Mouse (Mus musculus) kidney, postnatal 14 days (tissue): ENCODE measurements around the gene Acp7.

ENCODE experiments used
- DNase-seq: peaks from one replicate; pipeline ENCODE4 v3.0.0; 2022; ENCODE audit warnings: mixed read lengths

Acp7 gene

GRCm38 (mm10) chr7:28598951-28599350 is 32.2 kb downstream of the Acp7 start:
- DNase-seq = no peak

DNA sequence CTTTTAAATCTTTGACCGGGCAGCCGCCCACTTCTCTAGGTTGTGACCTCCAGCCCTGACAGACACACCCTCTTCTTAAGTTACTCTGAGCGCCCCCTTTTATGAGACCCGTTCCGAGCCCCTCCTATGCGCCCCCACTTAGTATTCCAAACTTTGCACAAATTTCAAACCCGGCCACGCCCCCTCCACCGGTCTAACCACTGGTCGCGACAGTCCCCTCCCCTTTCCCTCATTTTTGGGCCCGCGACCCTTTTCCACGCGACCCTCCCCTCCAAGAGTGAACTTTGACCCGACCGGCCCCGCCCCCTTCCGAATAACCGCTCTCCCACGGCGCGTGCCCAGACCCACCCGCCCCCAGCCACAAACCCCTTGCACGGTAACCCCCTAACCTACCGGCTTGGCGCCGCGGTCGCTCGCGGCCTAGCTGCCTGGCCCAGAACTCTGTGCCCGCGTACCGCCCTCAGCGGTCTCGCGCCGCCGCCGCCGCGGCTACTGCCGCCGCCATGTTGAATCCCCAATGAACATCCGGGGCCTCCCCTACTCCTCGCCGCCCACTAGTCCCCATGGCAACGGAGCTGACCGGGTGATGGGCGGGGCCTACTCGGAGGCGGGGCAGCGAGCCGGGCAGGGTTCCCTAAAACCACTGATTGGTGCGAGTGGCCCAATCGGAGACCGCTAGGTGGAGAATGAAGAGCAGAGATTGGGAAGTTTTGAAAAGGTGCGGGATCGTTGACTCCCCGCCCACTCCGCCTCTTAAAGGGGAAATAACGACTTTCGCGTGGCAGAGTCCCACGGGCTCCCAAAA is 33.3 kb downstream of the Acp7 start, which contains the start of the genes Samd4b and Pak4:
TSS of gene Samd4b (minus strand) at position 503 of the 805 bp plus-strand sequence.
TSS of gene Pak4 (minus strand) at position 544 of the 805 bp plus-strand sequence.
- DNase-seq = peak; percentile 100

- no peak for DNase-seq
Measured at GRCm38 (mm10) chr7:28597277-28597570, 33.9 kb downstream of the Acp7 start.

DNA sequence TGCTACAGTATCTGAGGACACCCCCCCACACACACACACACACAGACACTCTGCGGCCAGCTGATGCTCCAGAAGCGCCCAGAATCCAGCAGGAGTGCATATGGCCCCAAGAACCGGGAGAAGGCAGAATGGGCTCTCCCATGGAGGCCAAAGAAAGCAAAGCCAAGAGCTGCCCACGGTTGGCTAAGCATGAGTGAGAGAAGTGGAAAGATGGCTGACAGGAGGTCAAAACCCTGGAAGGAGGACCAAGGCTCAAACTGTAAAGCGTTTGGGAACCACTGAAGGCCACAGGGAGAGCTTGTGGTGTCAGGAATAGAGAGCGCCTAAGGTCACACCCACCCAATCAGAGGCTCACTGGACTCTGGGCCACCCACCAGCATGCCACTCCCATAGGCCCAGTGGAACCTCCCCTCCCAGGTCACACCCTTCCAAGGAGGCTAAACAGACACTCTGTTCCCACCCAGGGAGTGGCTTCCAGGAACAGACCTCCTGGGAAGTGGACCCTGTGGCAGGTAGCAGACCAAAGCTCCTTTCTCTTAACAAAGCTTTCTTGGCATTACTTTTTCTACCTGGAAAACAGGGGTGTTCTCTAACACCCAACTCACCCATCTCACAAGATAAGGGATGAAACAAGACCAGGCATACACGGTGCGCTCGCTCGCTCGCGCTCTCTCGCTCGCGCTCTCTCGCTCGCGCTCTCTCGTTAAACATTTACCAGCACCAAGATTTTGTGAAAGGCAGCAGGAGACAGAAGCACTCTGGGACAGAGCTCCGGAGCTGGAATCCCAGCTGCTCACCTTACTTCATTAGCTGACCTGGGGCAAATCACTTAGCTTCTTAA is 34.5 kb downstream of the Acp7 start:
- DNase-seq = peak; percentile 86

GRCm38 (mm10) chr7:28595751-28596435 is 35.2 kb downstream of the Acp7 start:
- no peak for DNase-seq

- peak; percentile 81 for DNase-seq
Measured at GRCm38 (mm10) chr7:28593206-28594111, 37.7 kb downstream of the Acp7 start.

GRCm38 (mm10) chr7:28591862-28592261 is 39.3 kb downstream of the Acp7 start:
- no peak for DNase-seq

DNA sequence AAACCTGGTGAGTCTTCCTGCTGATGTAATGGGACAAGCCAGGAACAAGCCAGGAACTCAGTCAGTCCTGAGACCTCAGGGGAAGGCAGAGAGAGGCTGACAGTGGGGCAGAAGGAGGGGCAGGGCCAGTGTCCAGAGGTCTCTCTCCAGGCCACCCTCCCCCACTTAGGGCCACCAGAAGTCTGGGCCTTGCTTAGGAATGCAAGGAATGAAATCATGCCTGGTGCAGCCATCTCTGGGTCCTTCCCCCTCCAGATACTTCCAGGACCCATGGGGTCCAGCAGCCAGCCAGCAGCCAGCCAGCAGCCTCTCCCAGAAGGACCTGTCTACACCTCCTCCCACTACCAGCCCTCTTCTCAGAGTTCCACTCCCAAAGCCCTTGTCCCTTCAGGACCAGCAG is 43.5 kb downstream of the Acp7 start:
- DNase-seq = peak; percentile 78

GRCm38 (mm10) chr7:28586663-28587411 is 44.3 kb downstream of the Acp7 start:
- peak; percentile 65 for DNase-seq

DNA sequence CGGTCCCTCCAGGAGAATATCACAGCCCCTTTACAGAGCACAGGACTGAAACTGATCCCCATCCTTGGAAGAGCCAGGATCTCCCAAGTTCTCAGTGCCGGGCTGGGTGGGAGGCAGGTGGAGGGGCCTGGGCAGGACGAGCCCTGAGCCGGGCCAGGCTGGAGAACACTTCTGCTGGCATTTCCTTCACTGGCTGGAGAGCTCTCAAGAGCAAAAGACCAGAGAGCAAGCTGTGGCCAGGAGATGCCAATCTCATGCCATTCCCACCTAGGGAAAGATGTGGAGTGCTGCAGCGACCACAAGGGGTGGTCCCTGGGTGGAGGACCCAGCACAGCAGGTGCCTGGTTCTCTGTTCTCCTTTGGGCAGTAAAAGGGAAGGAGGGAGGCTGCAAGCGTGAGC is 46.1 kb downstream of the Acp7 start:
- no peak for DNase-seq

GRCm38 (mm10) chr7:28584468-28584867 is 46.7 kb downstream of the Acp7 start:
- no peak for DNase-seq

GRCm38 (mm10) chr7:28583570-28584344 is 47.4 kb downstream of the Acp7 start:
- DNase-seq = no peak

DNA sequence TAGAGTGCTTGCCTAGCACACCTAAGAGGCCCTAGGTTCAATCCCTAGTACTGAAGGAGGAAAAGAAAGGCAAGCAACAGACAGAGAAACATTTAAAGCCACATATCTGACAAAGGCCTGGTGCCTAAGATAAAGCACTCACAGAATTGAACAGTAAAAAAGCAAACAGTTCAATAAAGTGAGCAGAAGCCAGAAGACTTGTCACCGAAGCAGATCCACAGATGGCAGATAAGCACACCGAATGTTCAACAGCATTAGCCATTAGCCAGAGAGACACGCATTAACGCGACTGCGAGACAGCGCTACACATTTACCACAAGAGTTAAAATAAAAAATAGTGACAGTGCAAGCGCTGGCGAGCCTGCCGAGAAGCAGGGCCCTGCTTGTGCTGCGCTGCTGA is 48.3 kb downstream of the Acp7 start:
- no peak for DNase-seq

DNA sequence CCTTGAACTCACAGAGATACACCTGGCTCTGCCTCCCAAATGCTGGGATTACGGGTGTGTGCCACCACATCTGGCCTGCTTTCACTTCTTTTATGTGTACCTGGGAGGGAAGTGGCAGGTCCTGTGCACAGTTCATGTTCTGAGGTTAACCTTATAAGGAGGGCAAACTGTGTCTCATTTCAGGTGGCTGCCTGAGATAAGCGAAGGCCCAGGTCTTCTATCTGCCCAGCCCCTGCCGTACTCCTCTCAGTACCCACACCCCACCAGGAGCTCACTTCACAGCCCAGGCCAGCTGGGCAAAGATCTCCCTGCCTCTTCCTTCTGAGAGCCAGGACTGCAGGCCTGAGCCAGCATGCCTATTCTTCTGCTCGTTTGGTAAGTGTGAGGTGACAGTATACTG is 49.4 kb downstream of the Acp7 start:
- no peak for DNase-seq

GRCm38 (mm10) chr7:28579826-28580225 is 51.3 kb downstream of the Acp7 start:
- no peak for DNase-seq

DNA sequence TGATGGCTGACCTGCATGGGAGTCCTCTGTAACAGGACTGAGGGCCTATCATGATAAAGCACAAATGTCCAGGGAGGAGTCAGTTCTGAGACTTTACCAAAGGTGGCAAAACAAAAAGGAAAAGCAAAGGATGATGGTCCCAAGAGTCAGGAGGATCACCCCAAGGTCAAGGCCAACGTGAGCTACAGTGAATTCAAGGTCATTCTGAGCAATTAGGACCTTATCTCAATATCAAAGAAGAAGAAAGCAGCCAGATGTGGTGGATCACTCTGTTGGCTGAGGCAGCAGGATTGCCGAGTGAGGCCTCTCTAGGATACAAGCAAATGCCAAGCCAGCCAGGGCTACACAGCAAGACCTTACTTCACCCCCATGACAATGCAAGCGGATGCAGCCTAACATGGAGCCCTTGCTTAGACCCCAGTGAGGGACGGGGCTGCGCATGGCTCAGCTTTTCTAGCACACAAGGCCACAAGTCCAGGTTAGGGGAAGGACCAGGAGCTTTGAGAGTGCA is 52.5 kb downstream of the Acp7 start:
- no peak for DNase-seq

DNA sequence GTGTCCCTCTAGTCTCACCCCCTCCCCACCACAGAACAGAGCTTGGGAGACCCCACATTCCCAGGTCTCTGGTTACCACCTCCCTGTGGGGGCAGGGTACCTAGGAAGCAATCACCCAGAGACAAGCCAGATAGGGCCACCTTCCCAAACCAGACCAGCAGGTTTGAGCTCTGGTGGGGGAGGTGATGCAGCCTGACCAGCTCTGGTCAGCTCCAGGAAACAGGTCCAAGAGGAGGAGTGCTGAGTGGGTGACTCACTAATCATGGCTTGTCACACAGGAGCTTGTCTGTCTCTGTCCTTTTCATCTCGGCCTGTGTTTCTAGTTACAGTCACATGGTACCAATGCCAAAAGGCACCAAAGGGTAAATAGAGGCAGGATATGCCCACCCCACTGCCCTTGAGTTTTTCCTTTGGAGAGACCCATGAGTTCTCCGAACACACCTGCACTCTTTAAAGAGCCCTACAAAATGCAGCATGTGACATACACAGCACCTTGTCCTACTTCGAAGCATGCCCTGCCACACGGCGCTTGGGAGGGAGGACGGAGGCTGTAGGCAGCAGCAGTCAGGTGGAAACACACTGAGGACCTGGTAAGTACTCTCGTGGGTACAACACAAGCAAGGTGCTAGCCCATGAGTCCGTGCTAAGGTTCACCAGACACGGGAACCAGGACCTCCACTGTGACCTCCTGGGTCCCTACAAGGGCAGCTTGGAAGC is 53.1 kb downstream of the Acp7 start:
- peak; percentile 82 for DNase-seq

DNA sequence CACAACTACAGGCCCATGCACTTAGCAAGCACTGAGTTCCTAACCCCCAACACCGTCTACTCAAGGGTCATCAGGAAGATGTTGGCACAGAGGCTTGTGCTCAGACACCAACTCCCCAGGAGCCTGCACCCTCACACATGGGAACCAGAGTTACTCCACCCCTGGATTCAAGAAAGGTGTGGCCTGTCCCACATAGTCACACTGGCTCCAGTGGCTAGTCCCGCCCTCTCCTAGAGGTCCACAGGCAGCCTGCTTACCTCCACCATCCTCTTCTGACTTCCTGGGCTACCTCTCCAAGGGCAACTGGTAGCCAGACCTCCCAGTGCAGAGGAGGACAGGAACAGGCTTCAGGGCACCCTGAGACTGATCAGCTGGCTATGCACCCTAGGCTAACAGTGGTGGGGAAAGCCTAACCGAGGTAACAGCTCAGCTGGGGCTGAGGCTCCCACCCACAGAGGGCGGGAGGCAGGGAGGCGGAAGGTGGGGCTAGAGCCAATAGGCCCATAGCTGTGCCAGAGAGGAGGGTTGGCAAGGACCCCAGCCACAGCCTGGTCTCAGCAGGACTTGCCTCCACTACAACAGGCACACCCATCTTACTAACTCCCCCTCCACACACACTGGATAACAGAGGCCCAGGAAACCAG is 54.7 kb downstream of the Acp7 start:
- peak; percentile 75 for DNase-seq

DNA sequence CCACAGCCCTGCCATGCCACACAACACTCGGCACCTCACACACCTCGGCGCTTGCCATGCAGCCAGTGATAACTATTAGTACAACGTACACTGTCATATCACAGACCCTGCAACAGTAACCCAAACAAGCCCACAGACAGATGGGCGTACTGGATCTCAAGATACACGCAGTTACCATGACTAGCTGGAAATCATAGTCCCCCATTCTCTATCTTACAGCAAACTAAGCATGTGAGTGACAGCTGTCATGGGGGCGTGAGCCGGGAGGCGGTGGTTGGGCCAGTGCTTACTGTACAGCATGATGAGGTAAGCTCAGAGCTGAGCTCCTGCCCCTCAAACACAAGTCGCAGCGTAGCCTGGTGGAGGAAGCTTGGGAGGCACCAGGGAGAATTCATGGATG is 55.5 kb downstream of the Acp7 start:
- DNase-seq = no peak
